Comparison of ENCODE assay signal across 9 mouse cellular contexts in genomic region chr11:72550134-72550988, GRCm38 (mm10). TPM values are rescaled to one million over a fixed set of nuclear protein-coding genes. Genes with fewer than 3 reads are reported as not detected.
A peak's percentile ranks its signal among the peaks of the same experiment; 100 is the strongest.
DNase-seq lines count a peak whose midpoint lies in the region; ATAC-seq lines count a peak whose summit lies in the region.
"Had no signal": no experiment of that assay in that cellular context is flagged by ENCODE, and none has a peak within 500 bp of the region (broad histone marks: within the 10 kb centered on the region; RNA-seq: fewer than 3 reads in every experiment).

Gene Spns3, minus strand, starts transcription at chr11:72550506.

- ATAC-seq in common myeloid progenitor, adult 5-6 weeks (replicated peaks; ENCODE audit: low read depth, poor library complexity, severe bottlenecking): peak; percentile 87
- peak; percentile 76 for ATAC-seq in megakaryocyte-erythroid progenitor cell, adult 5-6 weeks (replicated peaks; ENCODE audit: low FRiP score, low TSS enrichment, poor library complexity, severe bottlenecking)

- DNase-seq in lung, postnatal 25 days (ENCODE audit: low spot score): peak; percentile 8
- DNase-seq in lung, adult 18-20 months: no peak
- DNase-seq in thymus, postnatal 36 days: peak; percentile 58 to 59
- DNase-seq in urinary bladder, postnatal 10 days (ENCODE audit: low spot score): no peak
- no peak for DNase-seq in layer of hippocampus, postnatal 25 days (ENCODE audit: extremely low spot score in 1 of 2, low spot score in 1 of 2)
- no peak for DNase-seq in kidney, postnatal 25 days
- DNase-seq: adrenal gland, postnatal 25 days had no signal

RNA-seq across cellular contexts. Expression of gene Spns3, which starts in this region (rescaled TPM):
- 20.5 and 29.3 TPM in 2 replicates for total RNA-seq in common myeloid progenitor, adult 5-6 weeks (2017)
- 9.2 and 14.0 TPM in 2 replicates for total RNA-seq in megakaryocyte-erythroid progenitor cell, adult 5-6 weeks (2014; fragmentation: Nextera tagmentation)
- 3.8 and 7.1 TPM in 2 replicates for total RNA-seq in megakaryocyte-erythroid progenitor cell, adult 5-6 weeks (2017)
- total RNA-seq in layer of hippocampus, postnatal 25 days (2021): under 1 TPM; 0.15 to 0.28 TPM

Comparison
In these comparisons a context has a peak if more than half of its experiments do, and no peak if none do; other contexts are left out.
1. DNase-seq: peak in lung, postnatal 25 days (single experiment) and thymus, postnatal 36 days (2 of 2); none in lung, adult 18-20 months (0 of 2), urinary bladder, postnatal 10 days (single experiment), layer of hippocampus, postnatal 25 days (0 of 2) and kidney, postnatal 25 days (0 of 2).